Mouse (Mus musculus): ENCODE results near the gene Mgat5. TPM values are rescaled to one million over a fixed set of nuclear protein-coding genes. Genes with fewer than 3 reads are reported as not detected.

Gene Mgat5
- polyA plus RNA-seq (2012; rRNA removed), result 6.0 and 11.4 TPM in 2 replicates

DNA sequence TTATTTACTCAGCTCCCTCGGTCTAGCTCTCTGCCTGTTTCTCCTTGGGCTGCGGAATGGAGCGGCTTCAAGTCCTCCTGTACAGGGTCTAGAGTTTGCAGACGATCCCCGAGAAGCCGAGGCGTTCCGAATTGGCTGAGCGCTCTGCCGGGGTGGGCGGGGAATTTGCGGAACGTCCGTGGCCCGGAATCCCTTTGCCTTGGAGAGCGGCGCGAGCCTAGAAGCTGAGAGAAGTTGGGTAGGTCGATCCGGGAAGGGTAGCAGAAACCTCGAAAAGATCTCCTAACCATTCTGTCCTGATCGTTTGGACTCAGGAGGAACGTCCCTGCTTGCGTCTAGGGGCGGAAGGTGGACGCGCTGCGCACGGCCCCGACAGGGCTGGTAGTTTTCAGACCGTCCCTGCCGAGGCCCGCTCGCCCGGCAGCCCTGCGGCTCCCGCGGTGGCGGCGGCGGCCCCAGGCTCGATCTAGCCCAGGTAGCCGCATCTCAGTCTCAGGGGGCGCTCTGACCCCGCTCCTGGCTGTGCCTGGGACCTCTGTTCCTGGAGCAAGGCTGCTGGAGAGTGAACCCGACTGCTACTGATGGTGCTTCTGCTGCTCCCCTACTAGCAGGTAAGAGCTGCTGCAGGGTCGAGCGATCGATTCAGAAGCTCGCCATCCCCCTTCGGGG, at the start of gene Mgat5:
Mgat5 (plus strand) TSS at position 199 of the 669 bp plus-strand sequence.
- no peaks in the 10 kb centered on the region for H3K27me3 ChIP-seq (ENCODE audit: control insufficient read depth, insufficient read depth, low read length)
- peak within 1 kb of the TSS; percentile 97 for H3K27ac ChIP-seq (ENCODE audit: insufficient read depth, low read depth, low read length)
- WGBS, result under 1% methylated on average over 51 of the region's 51 CpGs
- peak; percentile 32; the same call in 1 of the 2 replicates for TF ChIP-seq CTCF (IDR thresholded peaks at IDR 0.05; ENCODE audit: extremely low read depth, insufficient read length, insufficient replicate concordance, low read depth, low read length)
- peak; percentile 60 for TF ChIP-seq POLR2A (IDR thresholded peaks at IDR 0.05; ENCODE audit: low read depth, low read length)
- H3K4me1 ChIP-seq (ENCODE audit: control insufficient read depth, insufficient read depth, insufficient read length, low read length), result peaks cover 14% of the 10 kb centered on the region; the same call in 1 of the 2 replicates
- peak within 1 kb of the TSS; percentile 74 for H3K4me3 ChIP-seq (ENCODE audit: low read depth, low read length)
- no peaks in the 10 kb centered on the region for H3K36me3 ChIP-seq (ENCODE audit: control insufficient read depth, insufficient read depth, low read length)

DNA sequence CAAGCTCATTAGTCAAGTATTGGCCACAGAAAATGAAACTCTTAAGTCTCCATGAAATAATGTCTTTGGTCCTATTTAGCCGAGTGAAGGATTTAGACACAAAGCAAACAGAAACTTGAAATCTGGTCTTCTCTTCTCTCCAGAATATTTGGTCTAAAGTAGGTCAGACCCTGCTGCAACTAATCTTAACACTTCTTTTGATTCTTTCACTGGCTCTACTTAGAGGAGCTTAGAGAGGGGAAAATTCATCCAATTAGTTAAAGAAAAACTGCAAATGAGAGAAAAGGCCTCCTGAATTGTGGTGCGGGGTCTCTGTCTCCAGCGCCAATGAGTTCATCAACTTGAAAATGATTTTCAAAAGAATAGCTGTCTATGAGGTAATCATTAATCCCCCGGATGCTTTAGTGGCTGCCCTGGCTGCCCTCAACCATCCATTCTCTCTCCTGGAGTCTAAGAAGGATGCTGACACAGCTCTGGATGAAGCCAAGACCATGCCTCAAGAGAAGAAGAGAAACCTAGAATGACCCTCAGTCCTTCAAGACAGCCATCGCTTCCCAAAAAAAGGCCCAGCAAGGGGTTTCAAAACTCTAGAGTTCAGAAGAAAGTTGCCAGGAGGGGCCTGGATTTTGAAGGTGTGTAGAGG, 44.6 kb upstream of the Mgat5 start:
- Histone ChIP-seq H3K4me3 (ENCODE audit: low read depth, low read length) (no peak overlapping the region), H3K36me3 (ENCODE audit: control insufficient read depth, insufficient read depth, low read length) (no peaks in the 10 kb centered on the region), H3K4me1 (ENCODE audit: control insufficient read depth, insufficient read depth, insufficient read length, low read length) (no peaks in the 10 kb centered on the region), H3K27me3 (ENCODE audit: control insufficient read depth, insufficient read depth, low read length) (no peaks in the 10 kb centered on the region), H3K27ac (ENCODE audit: insufficient read depth, low read depth, low read length) (no peak overlapping the region)
- 86% methylated on average over 5 of the region's 5 CpGs for WGBS
- TF ChIP-seq POLR2A (IDR thresholded peaks at IDR 0.05; ENCODE audit: low read depth, low read length) (no peak), CTCF (IDR thresholded peaks at IDR 0.05; ENCODE audit: extremely low read depth, insufficient read length, insufficient replicate concordance, low read depth, low read length) (no peak)

DNA sequence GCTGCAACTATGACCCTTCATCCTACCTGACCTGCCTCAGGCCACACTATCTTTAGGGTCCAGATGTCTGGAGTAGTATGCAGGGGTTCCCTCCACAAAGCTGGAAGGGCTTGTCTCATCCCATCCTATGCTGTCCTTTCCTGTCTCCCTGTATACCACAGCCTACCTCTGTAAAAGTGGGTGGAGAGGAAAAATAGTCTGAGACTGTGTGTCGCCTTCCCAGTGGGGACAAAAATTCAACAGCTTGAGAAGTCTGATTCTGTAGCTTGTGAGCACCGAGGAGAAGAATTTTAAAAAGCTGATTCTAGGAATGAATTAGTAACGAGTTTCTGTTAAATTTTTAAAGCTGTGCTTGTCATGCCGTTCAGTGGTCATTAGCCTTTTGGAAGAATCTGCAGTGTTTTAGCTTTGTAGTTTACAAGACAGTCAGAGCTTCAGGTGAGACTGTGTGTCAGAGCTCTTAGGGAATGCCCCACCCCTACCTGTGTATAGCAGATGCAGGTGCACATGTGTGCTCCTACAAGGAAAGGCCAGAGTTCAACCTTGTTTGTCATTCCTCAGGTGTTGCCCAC, 40.1 kb upstream of the Mgat5 start:
- WGBS, result 65% methylated on average over 4 of the region's 4 CpGs
- Histone ChIP-seq H3K36me3 (ENCODE audit: control insufficient read depth, insufficient read depth, low read length) (no peaks in the 10 kb centered on the region), H3K4me1 (ENCODE audit: control insufficient read depth, insufficient read depth, insufficient read length, low read length) (no peaks in the 10 kb centered on the region), H3K27me3 (ENCODE audit: control insufficient read depth, insufficient read depth, low read length) (no peaks in the 10 kb centered on the region), H3K4me3 (ENCODE audit: low read depth, low read length) (no peak overlapping the region), H3K27ac (ENCODE audit: insufficient read depth, low read depth, low read length) (no peak overlapping the region)
- no peak for TF ChIP-seq POLR2A (IDR thresholded peaks at IDR 0.05; ENCODE audit: low read depth, low read length)
- no peak for TF ChIP-seq CTCF (IDR thresholded peaks at IDR 0.05; ENCODE audit: extremely low read depth, insufficient read length, insufficient replicate concordance, low read depth, low read length)

DNA sequence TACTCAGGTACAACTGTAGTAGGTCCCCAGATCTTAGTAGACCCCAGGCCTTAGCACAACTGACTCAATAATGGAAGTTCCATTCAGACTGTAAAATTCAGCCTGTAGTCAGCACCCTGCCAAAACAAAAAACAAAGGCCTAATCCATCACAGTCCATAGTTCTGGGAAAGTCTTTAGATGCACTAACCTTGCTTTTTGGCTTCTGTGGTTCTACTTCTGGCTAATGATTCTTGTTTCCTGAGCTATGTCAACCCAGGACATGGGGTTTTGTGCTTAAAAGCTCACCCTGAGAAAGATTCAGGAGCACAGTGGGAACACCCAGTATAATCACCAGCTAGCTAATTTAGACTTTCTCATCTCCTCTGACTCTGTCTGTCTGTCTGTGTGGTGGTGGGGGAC, 38.3 kb upstream of the Mgat5 start:
- no peaks in the 10 kb centered on the region for H3K27me3 ChIP-seq (ENCODE audit: control insufficient read depth, insufficient read depth, low read length)
- TF ChIP-seq CTCF (IDR thresholded peaks at IDR 0.05; ENCODE audit: extremely low read depth, insufficient read length, insufficient replicate concordance, low read depth, low read length), result no peak
- TF ChIP-seq POLR2A (IDR thresholded peaks at IDR 0.05; ENCODE audit: low read depth, low read length), result no peak
- H3K4me1 ChIP-seq (ENCODE audit: control insufficient read depth, insufficient read depth, insufficient read length, low read length), result no peaks in the 10 kb centered on the region
- no peak overlapping the region for H3K4me3 ChIP-seq (ENCODE audit: low read depth, low read length)
- H3K27ac ChIP-seq (ENCODE audit: insufficient read depth, low read depth, low read length), result no peak overlapping the region
- H3K36me3 ChIP-seq (ENCODE audit: control insufficient read depth, insufficient read depth, low read length), result no peaks in the 10 kb centered on the region

DNA sequence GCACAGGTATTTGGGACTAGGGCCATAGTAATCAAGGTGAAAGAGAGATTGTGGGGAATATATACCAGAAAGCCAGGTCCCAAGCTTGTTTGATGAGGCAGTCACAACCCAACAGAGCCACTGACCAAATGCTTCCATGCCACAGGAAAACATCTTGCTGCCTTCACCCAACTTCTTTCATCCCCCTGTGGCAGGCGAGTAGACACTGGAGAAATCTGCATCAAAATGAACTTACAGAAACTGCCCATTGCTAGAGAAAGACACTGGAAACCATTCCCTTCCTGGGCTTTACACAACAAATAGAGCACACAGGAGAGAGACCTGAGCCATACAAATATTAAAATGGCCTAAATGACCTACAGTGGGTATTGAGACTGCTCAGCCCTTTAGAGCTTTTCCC, 37.2 kb upstream of the Mgat5 start:
- no peaks in the 10 kb centered on the region for H3K36me3 ChIP-seq (ENCODE audit: control insufficient read depth, insufficient read depth, low read length)
- H3K4me1 ChIP-seq (ENCODE audit: control insufficient read depth, insufficient read depth, insufficient read length, low read length), result no peaks in the 10 kb centered on the region
- TF ChIP-seq POLR2A (IDR thresholded peaks at IDR 0.05; ENCODE audit: low read depth, low read length) (no peak), CTCF (IDR thresholded peaks at IDR 0.05; ENCODE audit: extremely low read depth, insufficient read length, insufficient replicate concordance, low read depth, low read length) (no peak)
- H3K27ac ChIP-seq (ENCODE audit: insufficient read depth, low read depth, low read length), result no peak overlapping the region
- WGBS, result 93% methylated on average over 1 of the region's 1 CpGs
- H3K27me3 ChIP-seq (ENCODE audit: control insufficient read depth, insufficient read depth, low read length), result no peaks in the 10 kb centered on the region
- H3K4me3 ChIP-seq (ENCODE audit: low read depth, low read length), result no peak overlapping the region

DNA sequence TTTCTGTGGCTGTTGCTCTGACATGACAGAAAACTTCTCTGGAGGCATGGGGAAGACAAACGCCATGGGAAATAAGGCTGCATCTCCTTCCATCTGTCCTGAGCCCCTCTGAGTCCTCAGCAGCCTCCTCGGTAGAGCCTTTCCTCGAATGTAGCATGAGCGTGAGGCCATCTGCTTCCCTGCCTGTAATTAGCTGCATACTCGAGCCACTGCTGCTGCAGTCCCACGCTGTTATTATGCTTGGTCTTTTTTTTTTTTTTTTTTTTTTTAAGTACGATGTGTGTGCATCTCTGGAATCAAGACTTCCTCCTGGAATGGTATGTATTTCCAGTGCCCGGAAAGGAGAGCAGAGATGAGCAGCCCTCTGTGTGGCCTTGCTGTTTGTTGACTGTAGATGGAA, 36.6 kb upstream of the Mgat5 start:
- Histone ChIP-seq H3K36me3 (ENCODE audit: control insufficient read depth, insufficient read depth, low read length) (no peaks in the 10 kb centered on the region), H3K27ac (ENCODE audit: insufficient read depth, low read depth, low read length) (no peak overlapping the region), H3K4me3 (ENCODE audit: low read depth, low read length) (no peak overlapping the region), H3K27me3 (ENCODE audit: control insufficient read depth, insufficient read depth, low read length) (no peaks in the 10 kb centered on the region), H3K4me1 (ENCODE audit: control insufficient read depth, insufficient read depth, insufficient read length, low read length) (no peaks in the 10 kb centered on the region)
- TF ChIP-seq POLR2A (IDR thresholded peaks at IDR 0.05; ENCODE audit: low read depth, low read length), result no peak
- no peak for TF ChIP-seq CTCF (IDR thresholded peaks at IDR 0.05; ENCODE audit: extremely low read depth, insufficient read length, insufficient replicate concordance, low read depth, low read length)
- WGBS, result 72% methylated on average over 8 of the region's 8 CpGs

DNA sequence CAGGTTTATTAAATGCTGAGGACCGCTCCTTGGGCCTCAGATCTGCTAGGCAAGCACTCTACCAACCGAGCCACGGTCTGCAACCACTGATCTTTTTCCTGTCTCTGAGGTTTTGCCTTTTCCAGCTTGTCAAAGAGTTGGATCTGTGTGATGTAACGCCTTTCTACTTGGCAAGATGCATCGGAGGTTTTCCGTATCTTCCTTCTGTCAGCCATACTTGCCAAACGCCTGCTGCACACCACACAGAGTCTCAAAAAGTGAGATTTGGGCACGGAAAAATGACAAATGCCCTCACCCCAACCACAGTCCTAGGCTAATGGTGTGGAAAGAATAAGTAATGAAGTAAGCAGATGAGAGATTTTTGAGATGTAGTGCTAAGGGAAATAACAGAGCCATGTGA, 35.3 kb upstream of the Mgat5 start:
- TF ChIP-seq CTCF (IDR thresholded peaks at IDR 0.05; ENCODE audit: extremely low read depth, insufficient read length, insufficient replicate concordance, low read depth, low read length) (no peak), POLR2A (IDR thresholded peaks at IDR 0.05; ENCODE audit: low read depth, low read length) (no peak)
- no peaks in the 10 kb centered on the region for H3K36me3 ChIP-seq (ENCODE audit: control insufficient read depth, insufficient read depth, low read length)
- WGBS, result 87% methylated on average over 8 of the region's 8 CpGs

More for the DNA sequence above, 35.3 kb upstream of the Mgat5 start:
- no peak overlapping the region for H3K27ac ChIP-seq (ENCODE audit: insufficient read depth, low read depth, low read length)
- H3K27me3 ChIP-seq (ENCODE audit: control insufficient read depth, insufficient read depth, low read length), result no peaks in the 10 kb centered on the region
- no peaks in the 10 kb centered on the region for H3K4me1 ChIP-seq (ENCODE audit: control insufficient read depth, insufficient read depth, insufficient read length, low read length)
- H3K4me3 ChIP-seq (ENCODE audit: low read depth, low read length), result no peak overlapping the region

All from small intestine, adult 2 months (tissue).